Mouse (Mus musculus) MEL (cell line): ENCODE results near the gene Dlgap1. TPM values are rescaled to one million over a fixed set of nuclear protein-coding genes. Genes with fewer than 3 reads are reported as not detected.

Experiments
- DNase-seq: peaks from one replicate; pipeline ENCODE4 v3.0.0; 2011; ENCODE audit warnings: low read depth, low spot score
- H3K27ac ChIP-seq: 2 replicates; pipeline ENCODE4 v1.5.1; 2012; ENCODE audit warnings: low read depth, mild to moderate bottlenecking, control low read depth, low read length, moderate library complexity; ENCODE audit not compliant: control insufficient read depth
- H3K27me3 ChIP-seq, 2 experiments: fragments of 150-350 bp in 1 of 2; sonication (generic) in 1 of 2; 2 replicates each; pipeline ENCODE4 v1.6.1; 2012; ENCODE audit warnings: low read length in 2 of 2, mild to moderate bottlenecking in 2 of 2, improper control_type of control experiment in 1 of 2, moderate library complexity in 1 of 2; ENCODE audit not compliant: insufficient read depth in 2 of 2, control insufficient read depth in 1 of 2
- H3K36me3 ChIP-seq, 2 experiments: 2 replicates each; pipeline ENCODE4 v1.6.1; 2012 to 2014; ENCODE audit warnings: low read length in 2 of 2, improper control_type of control experiment in 1 of 2, inconsistent platforms in 1 of 2, mild to moderate bottlenecking in 1 of 2; ENCODE audit not compliant: insufficient read depth in 2 of 2, control insufficient read depth in 1 of 2
- H3K4me1 ChIP-seq, 2 experiments: fragments of 150-350 bp in 1 of 2; sonication (generic) in 1 of 2; 2 replicates each; pipeline ENCODE4 v1.6.1; 2012; ENCODE audit warnings: low read length in 2 of 2, improper control_type of control experiment in 1 of 2, mild to moderate bottlenecking in 1 of 2; ENCODE audit not compliant: insufficient read depth in 2 of 2, control insufficient read depth in 1 of 2
- H3K4me3 ChIP-seq, 2 experiments: fragments of 150-350 bp in 1 of 2; sonication (generic) in 1 of 2; 2 replicates each; pipeline ENCODE4 v1.5.1; 2012; ENCODE audit warnings: low read depth in 2 of 2, low read length in 2 of 2, mild to moderate bottlenecking in 2 of 2, moderate library complexity in 2 of 2, control low read depth in 1 of 2, improper control_type of control experiment in 1 of 2; ENCODE audit not compliant: control insufficient read depth in 1 of 2, insufficient read depth in 1 of 2
- H3K79me2 ChIP-seq: 2 replicates; pipeline ENCODE4 v1.6.1; 2012; ENCODE audit warnings: mild to moderate bottlenecking, low read length, moderate library complexity; ENCODE audit not compliant: control insufficient read depth, poor library complexity, insufficient read depth
- H3K9ac ChIP-seq: 2 replicates; pipeline ENCODE4 v1.6.1; 2012; ENCODE audit warnings: low read depth, mild to moderate bottlenecking, control low read depth, low read length, moderate library complexity; ENCODE audit not compliant: control insufficient read depth, poor library complexity, severe bottlenecking
- H3K9me3 ChIP-seq: fragments of 150-350 bp; sonication (generic); replicated peaks from 2 replicates; pipeline ENCODE4 v1.6.1; 2012; ENCODE audit warnings: mild to moderate bottlenecking, low read length, improper control_type of control experiment, moderate library complexity; ENCODE audit not compliant: insufficient read depth
- E2F4 ChIP-seq: IDR thresholded peaks from 2 replicates; pipeline ENCODE4 v1.6.1; 2011; ENCODE audit warnings: low read depth, low read length, improper control_type of control experiment, borderline replicate concordance
- ELF1 ChIP-seq: IDR thresholded peaks from 2 replicates; pipeline ENCODE4 v1.6.1; 2014; ENCODE audit warnings: low read depth, mild to moderate bottlenecking, inconsistent platforms, low read length, improper control_type of control experiment, moderate library complexity
- EP300 ChIP-seq, 2 experiments: IDR thresholded peaks; 2 replicates each; pipeline ENCODE4 v1.6.1; 2011; ENCODE audit warnings: improper control_type of control experiment in 2 of 2, low read length in 2 of 2, low read depth in 1 of 2, mild to moderate bottlenecking in 1 of 2
- GABPA ChIP-seq: IDR thresholded peaks from 2 replicates; pipeline ENCODE4 v1.6.1; 2012; ENCODE audit warnings: low read depth, mild to moderate bottlenecking, inconsistent platforms, low read length, improper control_type of control experiment, moderate library complexity
- GATA1 ChIP-seq: IDR thresholded peaks from 2 replicates; pipeline ENCODE4 v1.6.1; 2011; ENCODE audit warnings: low read depth, low read length, improper control_type of control experiment
- HCFC1 ChIP-seq: IDR thresholded peaks from 2 replicates; pipeline ENCODE4 v1.6.1; 2012; ENCODE audit warnings: low read depth, mild to moderate bottlenecking, inconsistent platforms, low read length, improper control_type of control experiment, moderate library complexity
- JUND ChIP-seq: IDR thresholded peaks from 2 replicates; pipeline ENCODE4 v1.6.1; 2011; ENCODE audit warnings: low read depth, mild to moderate bottlenecking, improper control_type of control experiment, low read length
- MAFK ChIP-seq: IDR thresholded peaks from 2 replicates; pipeline ENCODE4 v1.6.1; 2011; ENCODE audit warnings: low read depth, mild to moderate bottlenecking, low read length, improper control_type of control experiment, borderline replicate concordance
- MYC ChIP-seq: IDR thresholded peaks from 2 replicates; pipeline ENCODE4 v1.6.1; 2011; ENCODE audit warnings: low read depth, mild to moderate bottlenecking, low read length, improper control_type of control experiment, moderate library complexity
- NRF1 ChIP-seq: IDR thresholded peaks from 2 replicates; pipeline ENCODE4 v1.6.1; 2014; ENCODE audit warnings: low read depth, mild to moderate bottlenecking, inconsistent platforms, low read length, improper control_type of control experiment, moderate library complexity; ENCODE audit not compliant: poor library complexity, insufficient read depth, severe bottlenecking
- POLR2A ChIP-seq, 2 experiments: IDR thresholded peaks; 2 replicates each; pipeline ENCODE4 v1.6.1; 2011 to 2012; ENCODE audit warnings: low read length in 2 of 2, mild to moderate bottlenecking in 2 of 2, control low read depth in 1 of 2, improper control_type of control experiment in 1 of 2, low read depth in 1 of 2, moderate library complexity in 1 of 2; ENCODE audit not compliant: control insufficient read depth in 1 of 2, insufficient read depth in 1 of 2, poor library complexity in 1 of 2
- POLR2AphosphoS5 ChIP-seq: IDR thresholded peaks from 2 replicates; pipeline ENCODE4 v1.6.1; 2012; ENCODE audit warnings: low read depth, borderline replicate concordance, mild to moderate bottlenecking, inconsistent platforms, low read length, moderate library complexity, mixed read lengths
- RAD21 ChIP-seq: IDR thresholded peaks from 2 replicates; pipeline ENCODE4 v1.6.1; 2011; ENCODE audit warnings: mild to moderate bottlenecking, low read depth, low read length, improper control_type of control experiment
- SIN3A ChIP-seq: IDR thresholded peaks from 2 replicates; pipeline ENCODE4 v1.6.1; 2012; ENCODE audit warnings: low read length, improper control_type of control experiment, inconsistent platforms
- SMC3 ChIP-seq: IDR thresholded peaks from 2 replicates; pipeline ENCODE4 v1.6.1; 2011; ENCODE audit warnings: low read depth, low read length, improper control_type of control experiment
- TAL1 ChIP-seq: IDR thresholded peaks from 2 replicates; pipeline ENCODE4 v1.6.1; 2012; ENCODE audit warnings: mild to moderate bottlenecking, inconsistent platforms, low read length, moderate library complexity, mixed read lengths
- UBTF ChIP-seq: IDR thresholded peaks from 2 replicates; pipeline ENCODE4 v1.6.1; 2012; ENCODE audit warnings: low read depth, mild to moderate bottlenecking, inconsistent platforms, low read length, improper control_type of control experiment, moderate library complexity, borderline replicate concordance; ENCODE audit not compliant: insufficient read depth
- ZC3H11A ChIP-seq: IDR thresholded peaks from 2 replicates; pipeline ENCODE4 v1.6.1; 2012; ENCODE audit warnings: low read depth, mild to moderate bottlenecking, inconsistent platforms, low read length, improper control_type of control experiment
- ZMIZ1 ChIP-seq: IDR thresholded peaks from 2 replicates; pipeline ENCODE4 v1.6.1; 2012; ENCODE audit warnings: low read depth, mild to moderate bottlenecking, inconsistent platforms, low read length, improper control_type of control experiment, moderate library complexity
- polyA plus RNA-seq, 2 experiments: library from polyadenylated mRNA; stranded (reverse) in 1 of 2; unstranded in 1 of 2; fragments of >175 nt in 1 of 2; fragments of >200 nt in 1 of 2; gene quantifications; 2 replicates each; pipeline versions ENCODE4 v1.2.1 to v1.2.4; 2012; ENCODE audit warnings: low replicate concordance in 2 of 2, low read depth in 1 of 2; ENCODE audit not compliant: insufficient read length in 2 of 2, insufficient read depth in 1 of 2, missing spikeins in 1 of 2
- total RNA-seq: library from RNA; depleted of rRNA; stranded (reverse); fragments of 300-350 nt; gene quantifications from 2 replicates; pipeline ENCODE4 v1.2.3, GENCODE M21; 2012

Gene Dlgap1
- total and polyA plus RNA-seq, 3 experiments, result 0.06 TPM; not detected in 2

DNA sequence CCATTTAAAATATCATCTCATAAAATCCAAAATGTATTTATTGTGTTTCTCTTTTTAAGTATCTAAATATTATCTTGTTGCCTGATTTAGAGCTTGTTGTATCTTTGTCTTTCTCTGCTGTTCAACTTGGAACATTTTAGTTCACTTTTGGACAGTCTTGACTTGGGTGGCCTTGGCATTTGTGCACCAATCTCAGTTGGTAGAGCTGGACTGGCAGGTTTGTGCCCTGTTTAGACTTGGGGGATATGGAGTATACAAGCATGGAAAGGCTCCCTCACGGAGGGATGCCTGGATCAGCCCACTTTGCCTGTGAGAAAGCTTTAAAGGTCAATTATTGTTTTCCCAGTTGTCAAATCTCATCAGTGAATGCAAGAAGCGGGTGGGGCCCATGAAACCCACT lies 27.5 kb downstream of the Dlgap1 start:
- H3K36me3 ChIP-seq, result no peaks in the 10 kb centered on the region

DNA sequence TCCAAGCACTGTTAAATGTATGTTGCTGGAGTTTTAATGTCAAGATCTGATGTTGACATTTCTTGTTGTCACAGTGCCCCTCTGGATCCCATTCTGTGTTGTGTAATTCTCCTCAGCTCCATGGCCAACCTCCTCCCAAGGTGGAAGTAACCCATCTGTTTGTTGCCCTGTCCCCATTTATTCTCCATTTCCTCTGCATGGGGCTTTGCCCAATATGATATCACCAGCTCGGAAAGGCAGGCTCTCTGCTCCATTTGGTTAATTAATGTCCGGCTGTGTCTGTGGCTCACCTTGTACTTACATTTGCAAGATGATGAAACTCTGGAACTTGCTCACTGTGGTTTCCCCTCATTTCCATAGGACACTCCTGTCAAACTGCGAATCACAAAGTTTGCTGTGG lies 33.2 kb downstream of the Dlgap1 start:
- no peak for DNase-seq
- no peaks in the 10 kb centered on the region for H3K79me2 ChIP-seq
- H3K4me3 ChIP-seq, result no peak overlapping the region
- no peaks in the 10 kb centered on the region for H3K36me3 ChIP-seq
- no peaks in the 10 kb centered on the region for H3K27me3 ChIP-seq
- H3K4me1 ChIP-seq, result no peaks in the 10 kb centered on the region
- no peaks in the 10 kb centered on the region for H3K9me3 ChIP-seq
- no peak overlapping the region for H3K27ac ChIP-seq
- H3K9ac ChIP-seq, result no peak overlapping the region
- TF ChIP-seq MAFK, result no peak
- TF ChIP-seq UBTF, result no peak
- TF ChIP-seq TAL1, result no peak
- TF ChIP-seq, all 39 proteins: peak for 0

More for the DNA sequence above, 27.5 kb downstream of the Dlgap1 start:
- H3K4me1 ChIP-seq, result no peaks in the 10 kb centered on the region
- TF ChIP-seq POLR2A (IDR thresholded peaks at IDR 0.05; ENCODE audit: control insufficient read depth in 1 of 2, insufficient read depth in 1 of 2, low read depth in 1 of 2, low read length in 2 of 2, poor library complexity in 1 of 2) (no peak), ELF1 (no peak)
- TF ChIP-seq, all 39 proteins: peak for 0
- no peak for DNase-seq
- H3K27ac ChIP-seq, result no peak overlapping the region
- H3K79me2 ChIP-seq, result no peaks in the 10 kb centered on the region
- H3K9ac ChIP-seq, result no peak overlapping the region
- no peak overlapping the region for H3K4me3 ChIP-seq
- no peaks in the 10 kb centered on the region for H3K27me3 ChIP-seq
- H3K9me3 ChIP-seq, result no peaks in the 10 kb centered on the region

DNA sequence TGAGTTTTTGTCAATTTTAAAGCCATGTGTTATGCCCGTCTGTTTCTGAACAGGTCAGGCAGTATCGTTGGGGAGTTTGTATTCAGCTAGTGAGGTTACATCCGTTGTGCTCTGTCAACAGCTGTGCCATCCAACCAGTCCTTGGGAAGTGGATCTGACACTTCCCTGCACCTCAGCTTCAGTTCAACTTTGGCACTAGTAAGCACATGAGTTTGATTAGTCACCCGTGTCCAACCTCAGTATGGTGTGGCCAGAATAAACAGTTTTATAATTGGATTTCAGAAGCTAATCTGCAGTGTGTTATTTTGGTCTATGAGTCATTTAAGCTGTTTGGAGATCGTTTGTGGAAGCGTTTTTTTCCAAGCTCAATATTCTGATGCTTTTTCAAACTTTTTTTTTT lies 35.8 kb downstream of the Dlgap1 start:
- Histone ChIP-seq H3K4me1 (no peaks in the 10 kb centered on the region), H3K79me2 (no peaks in the 10 kb centered on the region), H3K27ac (no peak overlapping the region), H3K36me3 (no peaks in the 10 kb centered on the region)
- DNase-seq, result no peak
- TF ChIP-seq ZMIZ1 (no peak), RAD21 (no peak), POLR2AphosphoS5 (no peak), E2F4 (no peak), GABPA (no peak), ELF1 (no peak), TAL1 (no peak), JUND (no peak), SIN3A (no peak), ZC3H11A (no peak), NRF1 (no peak), SMC3 (no peak), GATA1 (no peak), HCFC1 (no peak), UBTF (no peak), EP300 (IDR thresholded peaks at IDR 0.05; ENCODE audit: low read depth in 1 of 2, low read length in 2 of 2) (no peak), MYC (no peak)
- TF ChIP-seq, all 39 proteins: peak for 0
- Histone ChIP-seq H3K9me3 (no peaks in the 10 kb centered on the region), H3K4me3 (no peak overlapping the region), H3K27me3 (no peaks in the 10 kb centered on the region), H3K9ac (no peak overlapping the region)
